Mouse (Mus musculus): Measurements from ENCODE around the gene Pigr. TPM values are rescaled to one million over a fixed set of nuclear protein-coding genes. Genes with fewer than 3 reads are reported as not detected.

Pigr gene
- total RNA-seq, 2 experiments from 2014 or later = not detected

GRCm38 (mm10) chr1:130821911-130822625, 4.4 kb upstream of the Pigr start:
- intact Hi-C loops (cut with DNase I) = no loop called here

DNA sequence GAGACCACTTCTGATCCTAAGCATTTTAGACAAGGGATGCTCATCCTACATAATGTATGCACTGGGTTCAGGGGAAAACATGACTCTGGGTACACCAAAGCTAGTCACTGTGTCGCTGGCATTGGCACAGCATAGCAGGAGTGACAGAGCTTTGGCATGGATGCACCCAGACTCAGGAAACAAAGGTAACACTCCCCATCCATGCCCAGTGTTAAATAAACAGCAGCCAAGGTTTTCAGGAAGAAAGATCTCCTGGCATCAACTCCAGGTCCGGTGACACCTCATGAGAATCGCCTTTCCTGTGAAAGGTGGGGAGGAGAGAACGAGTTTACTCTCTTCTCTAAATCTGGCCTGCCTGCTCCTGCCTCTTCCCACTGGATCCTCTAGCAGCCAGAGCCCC, 2.2 kb downstream of the Pigr start:
- intact Hi-C loops (cut with DNase I) = no loop called here
- no peak for DNase-seq

More at GRCm38 (mm10) chr1:130821911-130822625, 4.4 kb upstream of the Pigr start:
- DNase-seq = no peak

DNA sequence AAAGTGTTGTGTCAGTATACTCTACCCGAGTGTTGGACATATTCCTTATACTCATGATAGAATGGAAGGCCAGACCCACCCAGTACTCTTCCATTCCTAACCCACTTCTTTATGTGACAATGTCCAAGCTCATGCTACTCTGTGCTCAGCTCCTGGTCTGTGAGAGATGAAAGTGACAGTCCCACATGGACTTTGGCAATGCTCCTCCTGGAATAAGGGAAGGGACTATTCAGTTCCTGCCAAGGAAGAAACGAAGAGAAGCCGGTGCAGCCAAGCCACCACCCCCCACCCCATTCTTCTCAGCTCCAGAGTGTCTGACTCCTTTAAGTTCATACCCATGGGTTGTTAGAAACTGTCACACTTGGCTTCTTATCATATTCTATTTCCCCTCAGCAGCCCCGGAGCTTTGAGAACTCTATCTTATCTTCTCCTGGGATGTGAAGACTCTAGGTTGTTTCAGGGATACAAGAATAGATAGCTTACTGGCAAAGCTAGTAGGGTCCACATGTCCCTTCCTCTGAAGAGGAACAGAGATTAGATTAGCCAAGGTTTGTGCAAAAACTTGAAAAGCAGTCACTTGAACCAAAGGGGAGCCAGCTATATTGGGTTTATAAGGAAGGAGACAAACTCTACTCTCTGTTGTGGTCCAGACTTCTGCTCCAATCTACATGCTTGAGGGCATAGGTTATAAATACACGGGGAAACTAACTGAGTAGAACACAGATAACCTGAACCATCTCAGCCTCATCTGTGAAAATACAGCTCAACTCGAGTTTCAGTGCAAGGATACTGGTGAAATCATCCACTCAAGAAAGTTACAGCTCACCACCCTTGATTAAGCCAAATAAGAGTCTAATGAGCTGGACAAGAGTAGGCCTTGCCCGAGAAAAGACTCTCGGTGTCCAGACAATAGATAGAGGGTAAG, 3.7 kb downstream of the Pigr start:
- intact Hi-C loops (cut with DNase I) = no loop called here

GRCm38 (mm10) chr1:130832230-130833149, 6.0 kb downstream of the Pigr start:
- no peak for DNase-seq
- intact Hi-C loops (cut with DNase I) = no loop called here

More for the DNA sequence above, 3.7 kb downstream of the Pigr start:
- DNase-seq = no peak

GRCm38 (mm10) chr1:130835161-130835936, 8.9 kb downstream of the Pigr start:
- no peak for DNase-seq
- intact Hi-C loops (cut with DNase I) = no loop called here

- peak; percentile 3 to 28 for DNase-seq
- intact Hi-C loops (cut with DNase I) = no loop called here
Measured at GRCm38 (mm10) chr1:130838288-130838687, 11.8 kb downstream of the Pigr start.

DNA sequence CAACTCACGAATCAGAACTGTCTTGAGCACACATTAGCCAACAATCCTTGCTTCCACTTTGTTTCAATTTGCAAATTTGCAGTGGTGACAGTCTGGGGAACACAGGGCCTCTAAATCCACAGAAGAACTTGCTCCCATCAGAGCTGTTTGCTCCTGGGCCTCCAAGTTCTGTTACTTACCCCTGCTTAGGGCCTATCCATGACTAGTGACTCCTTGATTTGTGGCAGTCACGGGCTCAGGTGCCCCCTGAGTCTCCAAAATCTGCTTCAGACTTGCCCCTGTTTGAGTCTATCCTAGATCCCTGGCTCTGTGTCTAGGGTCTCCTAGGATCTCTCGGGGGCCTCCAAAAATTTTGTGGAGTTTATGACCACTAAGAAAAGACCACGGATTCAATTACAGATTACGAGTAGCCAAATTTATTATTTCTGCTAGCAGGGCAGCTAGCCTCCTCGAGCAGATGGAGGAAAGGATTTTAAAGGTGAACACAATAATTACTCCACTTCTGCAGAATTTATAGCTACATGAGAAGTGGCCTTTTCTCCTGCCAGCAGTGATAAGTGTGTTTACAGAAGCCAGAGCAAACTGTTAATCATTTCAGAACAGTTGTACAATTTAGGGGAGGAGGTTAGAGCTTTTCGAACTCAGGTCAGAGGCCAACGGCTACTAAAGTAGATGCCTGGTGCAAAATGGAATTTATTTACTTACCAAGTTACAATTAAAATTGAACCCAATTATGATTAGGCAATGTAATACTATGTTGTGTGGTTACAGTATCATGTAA, 14.3 kb downstream of the Pigr start:
- intact Hi-C loops (cut with DNase I) = no loop called here
- no peak for DNase-seq

GRCm38 (mm10) chr1:130841621-130842020, 15.1 kb downstream of the Pigr start:
- DNase-seq = no peak
- intact Hi-C loops (cut with DNase I) = no loop called here

GRCm38 (mm10) chr1:130844516-130844915, 18.0 kb downstream of the Pigr start:
- intact Hi-C loops (cut with DNase I) = no loop called here
- no peak for DNase-seq

DNA sequence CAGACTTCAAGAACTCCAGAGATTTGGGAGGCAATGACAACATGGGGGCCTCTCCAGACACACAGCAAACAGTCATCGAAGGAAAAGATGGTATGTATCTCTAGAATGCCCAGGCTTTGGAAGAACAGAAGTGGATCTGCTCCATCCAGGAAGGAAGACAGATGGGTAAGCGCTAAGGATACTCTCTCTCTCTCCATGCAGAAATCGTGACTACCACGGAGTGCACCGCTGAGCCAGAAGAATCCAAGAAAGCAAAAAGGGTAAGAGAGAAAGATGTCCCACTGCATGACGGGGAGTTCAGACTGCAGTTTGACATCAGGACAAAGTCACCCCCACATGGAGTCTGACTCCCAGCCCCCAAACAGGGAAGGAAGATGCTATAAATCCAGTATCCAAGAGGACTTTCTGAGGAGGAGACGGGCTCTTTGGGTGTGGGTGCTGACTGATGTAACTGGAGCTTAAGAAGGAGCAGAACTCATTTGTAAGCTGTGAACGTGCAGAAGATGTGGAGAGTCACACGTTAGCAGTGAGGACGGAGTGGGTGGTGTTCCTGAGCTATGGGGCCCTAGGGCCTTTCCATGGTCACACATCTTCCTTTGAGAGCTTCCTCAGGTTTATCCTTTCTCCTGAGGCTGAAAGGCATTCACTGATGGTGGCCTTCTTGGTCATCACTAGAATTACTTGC, 23.2 kb downstream of the Pigr start:
- DNase-seq = no peak
- intact Hi-C loops (cut with DNase I) = no loop called here

DNA sequence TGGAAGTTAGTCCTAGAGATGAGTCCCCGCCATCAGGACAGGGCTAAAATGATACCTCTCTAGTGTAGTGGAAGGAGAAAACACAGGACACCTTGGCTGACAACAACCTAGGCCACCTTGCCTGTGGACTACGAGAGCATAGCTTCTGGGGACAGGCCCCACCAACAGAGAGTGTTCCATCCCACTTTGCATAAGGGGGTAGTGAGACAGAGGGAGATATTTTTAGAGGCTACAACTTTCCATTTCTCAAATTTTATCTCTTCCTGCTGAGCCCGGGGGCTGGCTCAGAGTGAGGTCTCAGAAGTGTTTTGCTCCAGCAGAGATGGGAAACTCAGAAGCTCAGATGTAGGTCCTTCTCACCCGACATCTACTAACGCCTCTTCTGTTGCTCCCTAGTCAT, 23.9 kb downstream of the Pigr start:
- intact Hi-C loops (cut with DNase I) = no loop called here
- no peak for DNase-seq

DNA sequence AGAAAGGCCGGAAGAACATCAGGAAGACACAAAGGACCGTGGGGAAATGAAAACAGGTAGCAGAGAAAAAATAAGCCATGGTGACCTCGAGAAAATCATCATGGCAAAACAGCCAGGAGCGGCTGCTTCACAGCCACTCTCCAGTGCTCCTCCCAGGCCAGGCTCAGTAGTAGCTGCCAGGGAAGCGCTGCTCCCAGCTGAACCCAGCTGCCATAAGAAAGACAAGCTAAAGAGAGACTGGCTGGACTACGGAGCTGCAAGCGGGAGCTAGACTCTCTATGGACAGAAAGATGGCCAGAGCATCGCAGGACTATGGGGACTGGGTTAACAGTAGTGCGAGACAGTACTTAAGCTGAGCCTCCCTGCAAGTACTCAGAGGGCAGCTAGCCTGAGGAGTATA, 28.3 kb downstream of the Pigr start:
- intact Hi-C loops (cut with DNase I) = no loop called here
- peak; percentile 21 to 30 for DNase-seq

DNA sequence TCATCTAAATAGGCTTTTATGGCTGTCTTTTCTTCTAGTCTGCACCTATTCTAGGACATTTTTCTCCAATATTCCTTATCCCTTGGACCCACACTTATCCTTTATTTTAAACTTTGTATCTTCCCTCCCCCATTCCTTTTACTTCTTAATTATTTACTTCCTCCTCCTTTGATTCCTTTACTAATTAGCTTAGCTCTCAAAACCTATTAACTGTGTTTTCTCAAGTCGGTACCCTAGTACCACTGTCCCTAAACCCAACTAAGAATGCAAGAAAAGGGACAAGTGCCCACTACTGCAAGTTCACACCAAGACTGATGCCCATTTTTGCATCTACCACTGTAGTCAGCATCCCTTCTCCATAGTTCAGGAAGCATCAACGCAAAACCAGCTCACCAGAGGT, 29.2 kb downstream of the Pigr start:
- no peak for DNase-seq
- intact Hi-C loops (cut with DNase I) = no loop called here

DNA sequence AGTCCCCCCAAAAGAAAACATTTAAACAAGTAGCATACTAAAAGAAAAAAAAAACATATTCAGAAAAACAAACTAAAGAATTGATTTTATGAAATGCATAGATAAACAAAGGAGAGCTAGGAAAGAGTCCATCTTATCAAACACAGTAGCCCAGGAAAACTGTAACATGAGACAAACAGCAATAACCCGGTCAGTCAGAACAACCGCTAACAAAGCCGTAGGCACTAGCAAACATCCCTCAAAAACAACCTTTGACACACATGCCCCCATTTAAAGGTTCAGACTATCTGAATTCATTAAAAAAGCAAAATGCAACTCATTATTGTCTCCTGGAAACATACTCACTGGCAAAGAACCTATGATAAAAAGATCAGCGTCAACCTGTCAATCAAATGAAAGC, 31.0 kb downstream of the Pigr start:
- intact Hi-C loops (cut with DNase I) = no loop called here
- DNase-seq = no peak

- intact Hi-C loops (cut with DNase I) = no loop called here
- no peak for DNase-seq
Measured at GRCm38 (mm10) chr1:130864238-130864637, 37.8 kb downstream of the Pigr start.

- intact Hi-C loops (cut with DNase I) = no loop called here
- no peak for DNase-seq
Measured at GRCm38 (mm10) chr1:130864741-130865140, 38.3 kb downstream of the Pigr start.

- intact Hi-C loops (cut with DNase I) = no loop called here
- no peak for DNase-seq
Measured at GRCm38 (mm10) chr1:130865541-130866221, 39.2 kb downstream of the Pigr start, which contains the start of gene Fcmr. Fcmr (plus strand) TSS chr1:130865669.

DNA sequence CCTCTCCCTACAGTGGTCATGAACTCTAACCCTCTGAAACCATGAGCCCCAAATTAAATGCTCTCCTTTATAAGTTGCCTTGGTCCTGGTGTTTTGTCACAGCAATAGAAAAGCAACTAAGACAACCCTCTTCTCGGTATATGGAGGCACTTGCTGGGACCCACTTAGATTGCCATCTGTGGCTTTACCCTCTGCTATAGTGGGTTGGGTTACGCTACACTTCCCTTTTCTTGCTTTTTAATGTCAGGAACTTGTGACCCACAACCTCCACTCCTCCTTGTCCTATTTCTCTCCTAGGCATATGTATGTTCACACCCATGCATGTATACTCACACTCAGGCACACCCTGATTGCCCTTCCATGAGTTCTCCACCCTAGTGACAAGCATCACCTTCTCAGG, 46.4 kb downstream of the Pigr start:
- DNase-seq = no peak
- intact Hi-C loops (cut with DNase I) = loop anchor here (10.0 kb wide), 2 partner anchors 262 to 328 kb away; partner anchors contain the start of gene Dyrk3
